Mouse (Mus musculus): ENCODE measurements around the gene Def8.
"Not testable (repeated sequence)": the region's sequence is repeated elsewhere in the genome, so short reads cannot be mapped to it uniquely, and the experiment has no call there.

- TF ChIP-seq POLR2A (IDR thresholded peaks at IDR 0.05; ENCODE audit: low read depth, low read length); CTCF (IDR thresholded peaks at IDR 0.05; ENCODE audit: extremely low read depth, insufficient read depth, insufficient read length, insufficient replicate concordance): not testable (repeated sequence)
These were observed 8.2 kb upstream of the Def8 start for GRCm38 (mm10) chr8:123414997-123415696.

All from spleen, adult 2 months (tissue).